Mouse (Mus musculus): Measurements from ENCODE around the gene 4930550L24Rik. TPM values are rescaled to one million over a fixed set of nuclear protein-coding genes. Genes with fewer than 3 reads are reported as not detected.

Gene 4930550L24Rik
- polyA plus RNA-seq (2014; fragmentation: Illumina TruSeq; extraction: RNeasy Lipid Tissue Mini Kit (QIAGEN cat#74804); ENCODE audit: low read depth, low replicate concordance), result not detected

GRCm38 (mm10) chrX:58909060-58909459 is at the start of gene 4930550L24Rik:
TSS of gene 4930550L24Rik (plus strand) at chrX:58909360.

